In the genomic region with DNA sequence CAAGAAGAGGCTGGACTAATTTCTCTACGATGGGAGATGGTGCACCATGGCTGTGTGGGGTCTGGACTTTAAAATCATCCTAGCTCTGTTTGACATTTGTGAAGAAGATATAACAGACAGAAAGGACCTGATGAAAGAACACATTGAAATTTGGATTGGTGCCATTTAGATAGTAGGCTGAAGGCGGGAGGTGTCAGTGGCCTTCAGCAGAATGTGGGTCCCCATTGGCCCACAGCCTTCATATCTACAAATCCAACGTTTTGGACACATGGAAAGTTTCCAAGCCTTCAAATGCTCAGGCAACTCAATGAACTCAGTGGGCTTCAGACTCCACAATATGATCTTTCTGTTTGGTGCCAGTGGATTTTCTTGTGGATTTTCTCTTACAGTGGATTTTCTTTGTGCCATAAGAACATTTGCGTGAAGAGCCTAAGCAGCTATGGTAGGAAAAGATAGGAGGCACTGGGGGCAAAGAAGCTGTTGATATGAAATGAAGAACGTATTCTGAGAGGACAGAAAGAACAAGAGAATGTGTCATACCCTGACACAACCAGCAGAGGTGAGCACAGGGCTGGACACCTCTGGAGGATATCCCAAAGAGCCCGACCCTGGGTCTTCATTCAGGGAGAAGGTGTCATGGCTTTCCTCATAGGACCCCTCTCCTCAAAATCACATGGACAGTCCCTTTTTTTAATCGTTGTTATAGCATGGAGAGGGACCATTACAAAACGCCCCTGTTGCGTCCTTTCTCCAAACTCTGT, we compare ENCODE assay signal across 26 mouse cellular contexts.
DNase-seq lines count a peak whose midpoint lies in the region; ATAC-seq and TF ChIP-seq lines count a peak whose summit lies in the region.
"Had no signal": no experiment of that assay in that cellular context is flagged by ENCODE, and none has a peak within 500 bp of the region (broad histone marks: within the 10 kb centered on the region; RNA-seq: fewer than 3 reads in every experiment).

No protein-coding gene starts in this region.

- no peaks in the 10 kb centered on the region for H3K36me3 ChIP-seq in heart, embryonic 14.5 days (ENCODE audit: control insufficient read depth, insufficient read depth, low read length)
- H3K36me3 ChIP-seq in testis, adult 2 months (ENCODE audit: control insufficient read depth, insufficient read depth, low read length): no peaks in the 10 kb centered on the region
- peaks cover 7% of the 10 kb centered on the region for H3K36me3 ChIP-seq in embryonic facial prominence, embryonic 10.5 days (replicated peaks)
- H3K36me3 ChIP-seq: limb, embryonic 10.5 days; limb, embryonic 15.5 days had no signal

- WGBS in heart, embryonic 14.5 days: 49% methylated on average over 9 of the region's 9 CpGs
- WGBS in embryonic facial prominence, embryonic 10.5 days: 87% methylated on average over 9 of the region's 9 CpGs

- H3K9ac ChIP-seq in heart, embryonic 14.5 days (ENCODE audit: low read length): no peak overlapping the region
- H3K9ac ChIP-seq: hindbrain, embryonic 13.5 days; limb, embryonic 15.5 days; liver, embryonic 14.5 days; midbrain, embryonic 13.5 days had no signal

- TF ChIP-seq CTCF in layer of hippocampus, adult 2 months (conservative IDR thresholded peaks at IDR 0.05): peak; percentile 51
- no peak for TF ChIP-seq CTCF in testis, adult 2 months (IDR thresholded peaks at IDR 0.05; ENCODE audit: control insufficient read depth, insufficient read depth, insufficient replicate concordance, low read depth, low read length)

- peaks cover 19 to 28% of the 10 kb centered on the region in 2 experiments for H3K4me1 ChIP-seq in heart, embryonic 14.5 days (ENCODE audit: control insufficient read depth in 2 of 2, insufficient read depth in 2 of 2, low read length in 2 of 2)
- peaks cover 4% of the 10 kb centered on the region for H3K4me1 ChIP-seq in testis, adult 2 months (ENCODE audit: control insufficient read depth, insufficient read depth, low read length)
- peaks cover 20% of the 10 kb centered on the region for H3K4me1 ChIP-seq in embryonic facial prominence, embryonic 10.5 days

- ATAC-seq in heart, embryonic 14.5 days (ENCODE audit: insufficient number of reproducible peaks, insufficient read depth, low FRiP score, low read depth): 0 out of 2 replicates have a peak, but pooled peaks have one; percentile 29
- ATAC-seq: activated CD4-positive, CD25-positive, alpha-beta regulatory T cell, adult 4 months; forebrain, embryonic 16.5 days; intestine, postnatal 0 days; midbrain, embryonic 13.5 days had no signal

- TF ChIP-seq POLR2A in testis, adult 2 months (IDR thresholded peaks at IDR 0.05; ENCODE audit: control insufficient read depth, low read depth, low read length): no peak

- H3K4me3 ChIP-seq in heart, embryonic 14.5 days (ENCODE audit: control insufficient read depth in 1 of 2, insufficient read depth in 1 of 2, low read depth in 1 of 2, low read length in 2 of 2): no peak overlapping the region
- no peak overlapping the region for H3K4me3 ChIP-seq in layer of hippocampus, adult 2 months
- H3K4me3 ChIP-seq in testis, adult 2 months (ENCODE audit: control insufficient read depth, low read depth, low read length): no peak overlapping the region
- no peak overlapping the region for H3K4me3 ChIP-seq in embryonic facial prominence, embryonic 10.5 days
- H3K4me3 ChIP-seq: hindbrain, embryonic 13.5 days; limb, embryonic 10.5 days; limb, embryonic 15.5 days; midbrain, embryonic 13.5 days had no signal

- no peaks in the 10 kb centered on the region; the same call in 1 of the 2 replicates for H3K27me3 ChIP-seq in heart, embryonic 14.5 days (ENCODE audit: control insufficient read depth, insufficient read depth, low read length)
- H3K27me3 ChIP-seq in testis, adult 2 months (ENCODE audit: control insufficient read depth, insufficient read depth, low read length): no peaks in the 10 kb centered on the region
- no peaks in the 10 kb centered on the region for H3K27me3 ChIP-seq in embryonic facial prominence, embryonic 10.5 days (replicated peaks; ENCODE audit: low read depth, poor library complexity, severe bottlenecking)
- H3K27me3 ChIP-seq: hindbrain, embryonic 13.5 days; limb, embryonic 15.5 days; midbrain, embryonic 13.5 days had no signal

- no peaks in the 10 kb centered on the region for H3K9me3 ChIP-seq in heart, embryonic 14.5 days (ENCODE audit: control insufficient read depth, low read length)
- no peaks in the 10 kb centered on the region for H3K9me3 ChIP-seq in embryonic facial prominence, embryonic 10.5 days
- H3K9me3 ChIP-seq: hindbrain, embryonic 13.5 days; limb, embryonic 10.5 days; limb, embryonic 15.5 days; midbrain, embryonic 13.5 days had no signal

- 0 out of 2 replicates have a peak overlapping the region, but pooled peaks have one; percentile 26 for H3K4me2 ChIP-seq in heart, embryonic 14.5 days (ENCODE audit: low read length)
- H3K4me2 ChIP-seq: hindbrain, embryonic 13.5 days; limb, embryonic 15.5 days; midbrain, embryonic 13.5 days had no signal

- intact Hi-C loops in heart, postnatal 25 days (cut with DNase I): no loop called here

- H3K27ac ChIP-seq in heart, embryonic 14.5 days (replicated peaks in 1 of 2; ENCODE audit: control insufficient read depth in 1 of 2, insufficient read depth in 1 of 2, low read depth in 2 of 2, low read length in 2 of 2): no peak overlapping the region
- no peak overlapping the region; the same call in 1 of the 2 replicates for H3K27ac ChIP-seq in layer of hippocampus, adult 2 months
- H3K27ac ChIP-seq in testis, adult 2 months (ENCODE audit: control insufficient read depth, insufficient read depth, low read depth, low read length): peak overlapping the region; percentile 29
- H3K27ac ChIP-seq in embryonic facial prominence, embryonic 10.5 days (replicated peaks): no peak overlapping the region
- H3K27ac ChIP-seq: hindbrain, embryonic 13.5 days; limb, embryonic 10.5 days; limb, embryonic 15.5 days; liver, embryonic 14.5 days; midbrain, embryonic 13.5 days had no signal

- no peak for DNase-seq in heart, postnatal 25 days (ENCODE audit: low spot score)
- DNase-seq in layer of hippocampus, adult 2 months (ENCODE audit: low spot score in 2 of 2): no peak
- no peak for DNase-seq in layer of hippocampus, postnatal 10 days (ENCODE audit: low spot score in 2 of 2)
- no peak for DNase-seq in testis, postnatal 10 days (ENCODE audit: low spot score)
- DNase-seq in embryonic facial prominence, embryonic 10.5 days (ENCODE audit: low spot score): no peak
- DNase-seq: adrenal gland, adult 2 months; adrenal gland, postnatal 36 days; B cell, adult 2 months; cerebellum, adult 18-20 months; cerebellum, postnatal 14 days; heart, postnatal 14 days; kidney, adult 9 months; kidney, postnatal 25 days; lung, adult 2 months; right cerebral cortex, postnatal 25 days; thymus, postnatal 4 days had no signal
